Mouse (Mus musculus) c-Kit-positive CD71-positive TER-119-negative erythroid progenitor cells, embryonic 14.5 days (primary cell): ENCODE measurements around the gene Smtn.

Source experiments
- DNase-seq: peaks from one replicate; pipeline ENCODE4 v3.0.0-alpha.2; 2013; ENCODE audit warnings: low read depth

Smtn gene

DNA sequence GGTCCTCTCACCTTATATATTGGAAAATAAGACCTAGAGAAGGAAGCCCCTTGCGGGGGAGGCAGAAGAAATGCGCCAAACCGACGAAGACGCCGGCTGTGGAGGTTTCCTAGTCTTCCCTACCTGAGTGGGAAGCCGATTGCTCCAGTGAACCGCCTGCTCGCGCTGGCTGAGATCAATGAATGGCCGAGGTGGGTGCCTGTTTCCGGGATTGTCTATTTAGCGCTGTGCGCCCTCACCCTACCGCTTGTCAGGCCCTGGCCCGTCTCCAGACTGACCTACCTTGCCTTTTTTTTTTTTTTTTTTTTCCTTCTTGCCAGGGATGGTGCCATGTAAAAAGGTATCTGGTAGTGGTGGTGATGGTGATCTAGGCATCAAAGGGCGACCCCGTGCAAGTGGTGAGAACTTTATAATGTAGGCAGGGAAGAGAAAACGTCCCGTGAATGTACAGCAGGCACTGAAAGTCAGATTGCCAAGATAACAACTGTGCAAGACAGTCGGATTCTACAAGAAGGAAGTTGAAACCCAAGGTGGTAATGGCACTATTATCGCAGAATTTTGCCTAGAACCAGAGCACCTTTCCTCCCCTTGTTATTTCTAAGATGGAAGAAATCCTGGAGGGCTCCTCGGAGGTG lies at the start of gene Smtn:
Gene Smtn (minus strand): TSS at position 162 of the 635 bp plus-strand sequence.
- no peak for DNase-seq

DNA sequence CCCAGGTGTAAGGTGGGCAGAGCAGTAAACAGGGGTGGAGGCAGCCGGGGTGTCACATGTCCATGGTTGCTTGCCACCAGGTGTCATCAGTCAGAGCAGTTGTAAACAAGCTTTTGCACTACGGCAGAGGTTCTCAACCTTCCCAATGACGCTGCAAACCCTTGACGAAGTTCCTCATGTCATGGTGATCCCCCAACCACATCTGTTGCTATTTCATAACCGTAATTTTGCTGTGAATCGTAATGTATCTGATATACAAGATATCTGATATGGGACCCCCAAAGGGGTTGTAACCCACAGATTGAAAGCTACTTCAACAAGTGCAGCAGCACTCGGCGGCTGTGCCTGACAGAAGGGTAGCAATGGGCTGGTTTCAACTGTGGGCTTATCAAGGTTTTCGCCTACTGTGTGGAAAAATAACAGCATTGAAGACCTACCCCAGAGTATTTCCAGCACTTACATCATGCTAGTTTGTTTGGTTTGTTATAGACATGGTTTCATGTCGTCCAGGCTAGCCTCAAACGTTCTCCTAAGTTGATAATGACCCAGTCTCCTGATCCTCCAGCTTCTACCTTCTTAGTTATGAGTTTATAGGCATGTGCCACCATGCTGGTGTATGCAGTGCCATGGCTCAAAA lies 47.7 kb upstream of the Smtn start:
- no peak for DNase-seq

DNA sequence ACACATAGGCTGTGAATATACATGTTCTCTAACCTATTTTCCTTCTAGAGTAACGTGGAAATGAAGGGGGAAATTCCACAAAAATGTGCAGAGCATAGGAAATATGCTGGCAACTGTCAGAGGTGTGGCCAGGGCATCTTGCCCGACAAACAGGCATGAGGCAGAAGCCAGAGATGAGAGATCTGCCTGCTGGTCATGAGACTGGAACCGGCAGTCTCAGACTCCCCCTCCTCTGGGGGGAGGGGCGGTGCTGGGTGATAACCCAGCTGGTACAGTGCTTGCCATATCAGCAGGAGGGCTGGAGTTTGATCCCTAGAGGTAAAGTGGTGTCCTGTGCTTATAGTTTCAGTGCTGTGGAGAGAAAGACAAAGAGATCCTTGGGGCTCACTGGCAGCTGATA lies 46.9 kb upstream of the Smtn start:
- no peak for DNase-seq

DNA sequence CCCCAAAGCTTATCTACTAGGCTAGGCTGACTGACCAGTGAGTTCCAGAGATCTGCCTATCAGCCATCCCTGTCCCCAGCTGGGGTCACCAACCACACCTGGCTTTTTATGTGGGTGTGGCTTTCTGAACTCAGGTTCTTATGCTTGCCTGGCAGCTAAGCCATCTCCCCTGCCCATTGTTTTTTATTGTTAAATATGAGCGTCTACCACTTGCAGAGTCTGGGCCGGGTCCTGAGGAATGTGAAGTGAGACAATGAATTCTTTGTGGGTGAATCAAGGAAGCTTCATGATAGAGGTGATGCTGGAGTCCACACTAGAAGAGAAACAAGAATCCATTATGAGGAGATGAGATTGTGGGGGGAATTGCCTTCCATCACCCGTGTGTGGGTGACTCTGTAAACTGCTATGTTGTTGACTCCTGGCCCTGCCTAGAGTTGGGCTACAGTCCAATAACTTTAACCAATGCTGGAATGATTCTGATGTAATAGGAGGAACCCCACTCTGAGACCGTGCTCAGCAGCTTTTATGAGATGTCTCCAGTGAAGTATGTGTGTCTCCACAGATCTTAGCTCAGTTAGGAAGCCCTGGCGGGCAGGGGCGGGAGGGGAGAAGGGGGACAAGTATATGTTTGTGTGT lies 45.7 kb upstream of the Smtn start:
- DNase-seq = no peak

DNA sequence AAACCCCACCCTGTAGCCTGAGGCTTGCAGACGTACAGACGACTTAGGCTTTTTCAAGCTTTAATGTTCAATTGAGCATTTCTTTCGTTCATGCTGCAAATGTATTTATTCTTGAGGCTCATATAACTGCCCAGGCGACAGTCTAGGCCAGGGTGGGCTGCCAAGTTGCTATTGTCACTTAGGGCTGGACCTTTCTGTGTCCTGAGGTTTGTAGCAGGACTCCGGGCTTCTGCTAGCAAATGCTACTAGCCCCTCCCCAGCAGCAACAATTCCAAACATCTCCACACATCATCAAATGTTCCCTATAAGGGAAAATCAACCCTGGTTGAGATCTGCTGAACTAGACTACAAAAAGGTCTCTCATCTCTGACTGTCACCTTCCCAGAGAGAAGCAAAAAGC lies 42.7 kb upstream of the Smtn start:
- no peak for DNase-seq

DNA sequence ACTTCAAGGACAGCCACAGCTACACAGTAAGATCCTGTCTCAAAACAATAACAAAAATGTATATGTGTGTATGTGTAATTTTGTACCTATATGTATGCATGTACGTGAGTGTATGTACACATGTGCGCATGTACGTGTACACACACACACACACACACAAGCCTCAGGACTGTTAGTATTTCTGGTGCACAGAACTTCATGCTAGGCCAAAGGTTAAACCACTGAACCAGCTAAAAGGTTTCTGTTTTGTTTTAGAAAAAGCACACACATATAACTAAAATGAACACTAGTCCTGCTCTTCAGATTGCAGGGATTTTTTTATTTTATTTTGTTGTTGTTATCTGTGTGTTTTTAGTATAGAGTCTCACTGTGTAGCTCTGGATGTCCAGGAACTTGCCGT lies 41.5 kb upstream of the Smtn start:
- no peak for DNase-seq

DNA sequence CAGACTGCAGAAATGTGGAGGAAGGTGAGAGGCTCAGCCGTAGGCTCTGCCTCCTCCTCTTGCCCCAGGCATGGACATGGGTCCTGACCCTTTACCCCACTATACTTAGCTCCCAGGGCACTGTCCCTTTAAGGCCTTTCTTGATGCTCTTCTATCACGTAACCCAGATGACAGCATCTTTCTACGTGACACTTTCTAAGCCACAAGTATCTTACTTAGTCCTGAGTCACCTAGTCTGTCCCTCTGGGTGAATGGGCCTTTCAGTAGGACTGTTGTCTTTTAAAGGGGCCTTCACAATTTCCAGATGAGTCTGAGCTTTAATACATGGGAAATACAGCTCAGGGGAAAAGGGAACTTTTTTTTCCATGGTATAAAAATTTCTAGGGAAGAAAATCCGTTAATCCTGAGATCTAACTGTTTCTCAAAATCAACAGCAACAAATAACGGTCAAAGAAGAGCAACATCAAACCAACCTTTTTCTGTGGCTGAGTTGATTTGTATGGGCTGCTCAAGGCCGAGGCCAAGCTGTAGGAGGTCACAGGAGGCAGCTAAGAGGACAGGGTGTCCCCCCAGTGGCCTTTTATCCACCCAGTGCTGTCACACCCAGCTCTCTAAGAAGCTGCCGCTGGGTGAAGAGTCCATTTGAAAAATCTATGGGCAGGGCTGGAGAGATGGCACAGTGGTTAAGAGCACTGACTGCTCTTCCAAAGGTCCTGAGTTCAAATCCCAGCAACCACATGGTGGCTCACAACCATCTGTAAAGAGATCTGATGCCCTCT lies 40.1 kb upstream of the Smtn start:
- DNase-seq = no peak

DNA sequence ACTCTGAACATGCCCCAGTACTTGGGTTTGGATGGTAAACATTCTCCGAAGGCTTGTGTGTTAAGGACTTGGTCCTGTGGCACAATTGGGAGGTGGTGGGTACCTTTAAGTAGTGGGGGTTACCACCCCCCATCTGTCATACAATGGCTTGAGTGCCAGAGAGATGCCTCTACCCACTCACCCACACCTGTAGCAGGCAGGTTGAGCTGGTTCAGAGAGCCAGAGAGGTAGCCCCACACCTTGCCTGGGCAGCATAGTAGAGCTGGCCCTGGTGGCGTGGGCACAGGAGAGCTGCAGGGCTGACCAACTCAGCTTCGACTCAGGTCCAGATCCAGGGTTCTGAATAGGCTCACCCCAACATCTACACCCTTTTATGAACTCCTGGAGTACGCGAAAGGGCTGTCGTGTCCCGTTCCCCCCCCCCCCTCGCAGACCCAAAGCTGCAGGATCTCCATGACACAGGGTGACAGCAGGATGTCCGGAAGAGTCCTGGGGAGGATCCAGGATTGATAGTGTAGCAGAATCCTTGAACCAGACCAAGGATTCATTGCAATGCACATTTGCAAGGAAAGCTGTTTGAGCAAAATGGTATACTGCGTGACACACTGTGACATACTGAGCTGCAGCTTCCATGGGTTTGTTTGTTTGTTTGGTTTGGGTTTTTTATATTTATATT lies 37.8 kb upstream of the Smtn start:
- no peak for DNase-seq

DNA sequence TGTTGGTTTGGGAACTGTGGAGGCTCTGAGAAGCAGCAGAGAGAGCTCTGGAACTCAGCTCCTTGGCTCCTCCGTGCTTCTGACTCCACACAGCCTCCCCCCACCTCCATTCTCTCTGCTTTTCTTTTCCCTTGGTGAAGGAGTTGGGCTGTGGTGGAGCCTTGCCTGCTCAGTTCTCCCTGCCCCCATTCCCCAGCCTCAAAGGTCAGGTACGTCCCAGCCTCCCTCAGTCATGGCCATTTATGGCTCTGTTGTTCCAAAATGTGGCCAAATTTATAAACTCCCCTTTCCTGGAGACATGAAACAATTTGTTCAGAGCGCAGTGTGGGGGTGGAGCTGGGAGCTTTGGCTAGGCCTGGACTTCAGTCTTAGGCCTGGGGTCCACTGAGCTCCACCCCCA lies 34.8 kb upstream of the Smtn start:
- DNase-seq = no peak

DNA sequence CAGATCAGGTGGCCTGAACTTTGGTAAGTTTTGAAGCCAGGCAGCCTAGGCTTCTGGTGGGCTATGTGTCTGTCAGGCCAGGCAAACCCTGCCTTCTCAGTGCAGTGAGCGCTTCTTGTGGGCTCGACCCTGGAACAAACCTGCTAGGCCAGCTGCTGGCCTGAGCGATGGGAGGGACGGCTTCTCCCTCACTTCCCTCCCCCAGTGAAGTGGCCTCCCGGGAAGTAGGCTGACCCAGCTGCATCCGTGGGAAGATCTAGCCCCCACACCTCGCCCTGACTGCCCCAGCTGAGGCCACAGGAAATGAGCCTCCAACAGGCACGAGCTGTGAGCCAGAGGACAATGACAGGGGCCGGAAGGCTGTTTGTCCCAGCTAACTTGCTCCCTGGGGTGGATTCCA lies 32.7 kb upstream of the Smtn start:
- DNase-seq = no peak

DNA sequence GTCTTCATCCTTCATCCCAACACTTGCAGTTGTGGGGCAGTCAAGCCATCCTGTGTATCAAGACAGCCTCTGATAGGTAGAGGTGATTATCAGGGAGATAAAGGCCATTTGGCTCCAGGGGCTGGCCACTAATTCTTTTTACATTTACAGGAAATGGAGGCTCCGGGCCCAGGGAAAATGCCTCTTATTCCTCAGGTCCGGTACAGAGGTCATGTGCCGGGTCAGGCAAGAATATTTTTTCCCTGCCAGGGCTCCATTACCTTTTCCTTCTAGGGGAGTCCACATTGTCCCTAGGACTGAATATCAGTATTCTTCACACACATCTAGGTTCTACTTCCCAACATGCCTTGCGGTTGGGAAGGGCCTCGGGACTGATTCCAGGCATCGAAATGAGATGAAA lies 31.8 kb upstream of the Smtn start:
- DNase-seq = no peak

DNA sequence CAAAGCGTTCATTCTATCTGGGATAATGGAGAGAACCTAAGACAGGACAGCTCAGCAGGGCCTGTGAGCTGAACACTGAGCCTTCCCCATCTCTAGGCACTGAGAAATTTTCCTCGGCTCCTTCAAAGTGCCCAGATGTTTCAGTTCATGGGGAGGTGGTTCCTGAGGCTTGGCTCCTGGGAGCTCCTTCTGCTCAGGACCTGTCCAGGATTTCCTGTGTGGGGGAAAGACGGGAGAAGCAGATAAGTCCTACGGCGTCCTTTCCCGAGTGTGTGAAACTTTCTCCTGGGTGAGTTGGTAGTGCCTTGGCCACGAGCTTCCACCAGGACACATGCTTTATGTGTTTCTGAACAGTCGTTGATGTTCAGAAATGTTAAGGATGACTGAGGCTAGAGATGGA lies 29.9 kb upstream of the Smtn start:
- no peak for DNase-seq

DNA sequence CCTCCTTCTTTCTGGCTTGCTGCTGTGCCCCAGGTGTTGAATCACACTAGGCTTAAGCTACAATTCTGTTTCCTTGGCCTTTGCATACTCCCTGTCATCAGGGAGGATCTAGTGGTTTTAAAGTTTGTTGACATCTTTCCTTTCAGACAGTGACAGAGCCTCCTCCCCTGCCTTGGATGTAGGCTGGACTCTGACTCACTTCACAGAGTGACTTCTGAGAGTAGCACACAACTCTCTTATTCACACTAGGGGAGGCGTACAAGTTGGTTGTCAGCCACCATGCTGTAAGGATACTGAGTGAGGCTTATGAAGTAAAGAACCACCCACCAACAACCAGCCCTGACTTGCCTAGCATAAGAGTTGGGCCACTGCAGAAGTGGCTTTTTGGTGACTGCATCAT lies 27.5 kb upstream of the Smtn start:
- DNase-seq = no peak

DNA sequence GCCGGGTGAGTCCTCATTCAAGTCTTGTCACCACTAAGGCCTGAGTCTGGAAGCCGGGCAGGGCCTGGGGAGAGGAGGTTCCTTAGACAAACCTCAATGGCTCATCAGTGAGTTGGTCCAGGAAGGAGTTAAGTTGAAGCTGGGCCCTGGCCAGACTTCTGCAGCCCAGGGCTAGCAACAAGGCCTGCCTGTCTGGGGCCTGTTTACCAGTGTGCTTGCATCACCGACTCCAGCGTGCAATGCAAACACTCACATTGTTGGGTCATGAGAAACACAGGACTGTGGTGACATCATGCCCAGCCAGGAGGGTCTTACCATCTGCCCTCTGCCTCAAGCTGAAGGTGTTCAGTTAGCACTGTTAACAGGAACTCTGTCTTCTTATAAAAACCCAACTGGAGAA lies 25.6 kb upstream of the Smtn start:
- no peak for DNase-seq

DNA sequence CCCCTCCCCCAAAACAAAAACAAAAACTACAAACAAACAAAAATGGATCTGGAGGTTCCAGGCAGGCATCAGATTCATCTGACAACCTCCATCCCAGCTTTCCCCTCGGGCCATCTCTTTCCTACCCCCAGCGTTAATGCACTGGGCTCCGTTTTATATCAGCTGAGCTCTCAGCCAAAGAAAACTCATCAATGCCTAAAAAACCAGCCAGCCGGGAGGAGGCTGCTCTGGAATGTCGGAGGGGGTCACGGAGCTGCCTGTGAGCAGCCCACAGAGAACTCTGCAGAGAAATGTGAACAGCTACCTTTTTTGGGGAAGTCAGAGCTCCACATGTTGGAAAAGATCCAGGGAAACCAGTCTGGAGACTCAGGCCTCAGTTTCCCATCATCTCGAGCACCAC lies 24.0 kb upstream of the Smtn start:
- DNase-seq = no peak

DNA sequence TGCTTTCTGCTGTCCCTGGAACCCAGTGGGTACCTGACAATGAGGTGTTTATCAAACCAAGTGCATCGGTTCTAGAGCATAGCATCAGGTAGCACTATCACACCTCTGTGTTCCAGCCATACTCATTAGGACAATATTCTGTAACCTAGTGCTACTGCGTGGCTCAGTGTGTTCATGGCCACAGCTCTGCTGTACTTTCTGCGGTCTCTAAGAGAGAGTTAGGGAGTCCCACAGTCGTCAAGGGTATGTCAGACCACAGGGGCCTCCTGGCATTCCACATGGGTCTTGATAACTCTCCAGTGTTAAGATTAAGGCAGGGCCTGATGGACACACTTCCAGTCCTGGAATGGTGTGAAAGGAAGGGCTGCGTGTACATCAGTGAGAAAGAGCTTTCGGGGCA lies 23.4 kb upstream of the Smtn start:
- DNase-seq = no peak

DNA sequence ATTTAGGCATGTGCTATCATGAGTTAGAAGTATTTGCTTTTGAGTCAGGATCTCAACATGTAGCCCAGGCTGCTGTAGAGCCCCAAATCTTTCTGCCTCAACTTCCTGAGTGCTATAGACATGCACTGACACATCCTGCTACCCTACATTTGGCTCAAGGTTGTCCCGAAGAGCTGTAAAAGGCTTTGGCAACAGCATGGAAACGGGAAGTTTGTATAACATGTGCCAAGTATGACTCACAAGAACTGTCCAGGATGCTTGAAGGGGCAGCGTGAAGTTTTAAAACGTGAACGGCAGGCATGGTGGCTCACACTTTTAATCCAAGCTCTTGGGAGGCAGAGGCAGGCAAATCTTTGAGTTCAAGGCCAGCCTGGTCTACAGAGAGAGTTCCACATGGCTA lies 19.8 kb upstream of the Smtn start:
- DNase-seq = no peak

DNA sequence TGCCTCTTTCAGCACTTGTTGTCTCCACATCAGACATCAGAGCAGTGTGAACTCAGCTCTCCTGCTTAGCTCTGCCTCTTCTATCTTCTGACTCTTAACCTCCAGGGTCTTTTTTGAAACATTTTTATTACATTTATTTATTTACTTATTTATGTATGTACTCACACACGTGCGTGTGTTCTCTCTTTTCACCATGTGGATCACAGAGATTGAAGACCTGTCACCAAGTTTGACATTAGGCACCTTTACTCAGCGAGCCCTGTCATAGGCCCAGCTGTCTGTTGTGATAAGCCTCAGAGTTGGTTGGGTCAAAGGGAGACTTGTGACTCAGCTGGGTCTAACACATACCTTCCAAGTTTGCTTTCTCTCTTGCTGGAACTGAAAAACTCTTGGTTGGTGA lies 17.4 kb upstream of the Smtn start:
- DNase-seq = no peak

DNA sequence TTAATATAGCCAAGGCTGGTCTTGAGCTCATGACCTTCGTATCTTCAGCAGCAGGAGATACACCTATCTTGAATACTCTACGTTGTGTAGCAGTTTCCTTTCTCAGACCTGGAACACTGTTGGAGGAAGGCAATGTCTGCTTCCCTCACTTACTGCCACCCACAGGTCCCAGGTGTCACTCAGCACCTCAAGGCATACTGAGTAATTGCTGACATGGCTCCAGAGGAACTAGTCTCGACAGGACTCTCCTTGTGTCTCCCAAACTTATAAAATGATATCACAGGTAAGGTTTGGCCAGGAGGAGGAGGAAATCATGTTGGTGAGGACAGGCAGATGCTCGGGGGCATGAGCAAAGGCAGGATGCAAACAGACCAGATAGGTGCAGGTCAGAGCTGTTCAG lies 14.6 kb upstream of the Smtn start:
- no peak for DNase-seq

DNA sequence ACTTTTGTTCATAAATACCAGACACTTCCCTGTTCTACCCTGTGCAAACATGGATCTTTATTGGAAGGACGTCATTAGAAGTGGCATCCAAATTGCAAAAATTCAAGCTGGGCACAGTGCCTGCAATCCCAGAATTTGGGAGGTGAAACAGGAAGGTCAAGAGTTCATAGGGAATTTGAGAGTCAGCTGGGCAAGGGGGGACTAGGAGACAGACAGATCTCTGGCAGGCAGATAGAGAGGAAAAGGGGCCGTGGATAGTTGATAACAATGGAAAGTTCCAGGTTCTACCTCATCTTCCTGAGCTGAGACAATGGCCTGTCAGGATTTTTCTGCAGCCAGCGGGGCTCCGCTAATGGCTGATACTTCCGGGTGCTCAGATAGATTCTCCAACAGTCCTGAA lies 9.4 kb upstream of the Smtn start:
- no peak for DNase-seq

DNA sequence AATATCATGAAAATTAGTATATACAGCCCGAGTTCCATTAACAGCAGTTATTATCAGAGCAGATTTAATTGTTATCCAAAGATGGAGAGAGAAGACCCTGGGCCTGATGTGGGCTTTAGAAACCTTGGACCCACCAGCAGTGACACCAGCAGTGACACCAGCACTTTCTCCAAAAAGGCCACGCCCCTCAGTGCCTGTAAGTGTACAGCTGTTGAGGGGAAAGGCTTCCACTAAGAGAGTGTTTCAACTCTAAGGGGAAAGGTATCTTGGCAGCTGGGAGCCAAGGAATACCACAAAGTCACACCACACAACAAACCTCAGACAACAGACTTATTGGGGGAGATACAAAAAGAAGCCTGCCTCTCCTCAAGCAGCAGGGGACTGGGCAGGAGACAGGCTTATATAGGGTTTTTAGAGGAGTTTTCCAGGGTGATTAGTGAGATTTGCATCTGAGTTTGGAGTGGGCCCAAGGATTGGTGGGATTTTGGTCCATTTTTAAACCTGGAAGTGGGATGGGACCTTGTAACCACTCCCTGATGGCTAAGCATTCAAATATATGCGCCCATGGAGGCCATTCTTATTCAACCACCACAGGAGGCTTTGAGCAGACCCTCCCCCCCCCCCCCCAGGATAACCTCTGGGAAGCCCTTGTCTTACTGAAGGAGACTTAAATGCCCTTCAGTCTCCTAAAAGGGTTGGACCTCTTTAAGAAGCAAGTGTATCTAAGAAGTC lies 8.3 kb upstream of the Smtn start:
- no peak for DNase-seq

DNA sequence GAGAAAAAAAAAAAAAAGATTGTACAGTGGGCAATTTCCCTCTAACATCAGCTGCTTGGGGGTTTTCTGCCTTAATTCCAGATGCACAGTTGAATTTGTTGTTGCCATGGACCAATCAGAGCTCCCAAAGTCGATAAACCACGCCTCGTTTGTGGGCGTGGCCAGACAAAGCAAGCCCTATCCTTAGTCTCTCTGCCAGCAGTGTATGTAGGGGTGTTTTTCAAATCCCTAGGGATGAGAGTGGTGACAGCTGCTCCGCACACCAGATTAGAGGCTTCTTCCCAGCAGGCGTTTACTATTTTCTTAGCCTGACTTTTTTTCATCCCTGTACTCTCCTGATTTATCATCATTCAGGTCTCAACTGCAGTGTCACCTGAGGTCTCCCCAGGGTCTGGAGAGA lies 7.6 kb upstream of the Smtn start:
- DNase-seq = no peak
